Mouse (Mus musculus): ENCODE measurements around the gene Sos1.

DNA sequence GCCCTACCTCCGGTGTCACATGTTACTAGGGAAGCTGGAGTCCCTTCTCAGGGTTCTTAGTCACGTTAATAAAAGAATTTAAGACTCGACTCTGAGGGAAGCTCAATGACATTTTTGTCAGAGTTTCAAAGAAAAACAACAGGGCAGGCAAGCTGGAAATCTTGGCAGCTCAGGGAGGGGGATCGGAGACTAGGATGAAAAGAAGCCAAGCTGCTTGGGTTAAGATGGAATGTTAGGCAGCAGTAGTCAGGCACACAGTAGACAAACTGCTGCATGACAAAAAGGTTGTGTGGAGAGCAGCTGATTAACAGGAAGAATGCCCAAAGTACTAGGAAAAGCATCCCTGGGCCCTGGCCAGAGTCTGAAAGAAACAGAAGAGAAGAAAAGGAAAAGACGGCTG, 9.9 kb upstream of the Sos1 start:
- TF ChIP-seq CTCF (IDR thresholded peaks at IDR 0.05; ENCODE audit: insufficient read depth, low read length), result no peak
- TF ChIP-seq POLR2A (IDR thresholded peaks at IDR 0.05; ENCODE audit: borderline replicate concordance, extremely low read depth, low read depth, low read length), result no peak
